Mouse (Mus musculus) MN1 (cell line): Measurements from ENCODE around the gene Creb5.

ENCODE experiments used
- DNase-seq: peaks from one replicate; pipeline ENCODE4 v3.0.0-alpha.2; 2016; ENCODE audit warnings: low spot score

Gene Creb5

DNA sequence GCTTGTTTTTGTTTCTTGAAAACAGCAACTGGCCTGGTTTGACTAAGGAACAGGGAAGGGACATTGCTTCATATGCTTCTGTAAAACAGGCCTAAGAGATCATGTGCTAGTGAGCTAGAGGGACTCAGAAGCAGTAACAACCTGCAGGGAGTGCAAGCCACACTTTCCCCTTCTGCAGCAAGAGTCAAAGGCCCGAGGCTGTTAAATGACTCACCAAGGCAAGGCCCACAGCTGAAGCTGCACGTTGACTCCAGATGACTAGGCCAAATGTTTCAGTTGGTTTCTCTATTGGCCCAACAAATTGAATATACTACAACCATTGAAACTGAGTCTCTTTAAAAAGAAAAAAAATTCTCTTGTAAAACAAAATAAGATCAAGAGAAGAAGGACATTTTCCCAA, 417.4 kb downstream of the Creb5 start:
- no peak for DNase-seq

GRCm38 (mm10) chr6:53706604-53707330, 419.7 kb downstream of the Creb5 start:
- DNase-seq: no peak

GRCm38 (mm10) chr6:53707795-53708194, 420.7 kb downstream of the Creb5 start:
- no peak for DNase-seq

DNA sequence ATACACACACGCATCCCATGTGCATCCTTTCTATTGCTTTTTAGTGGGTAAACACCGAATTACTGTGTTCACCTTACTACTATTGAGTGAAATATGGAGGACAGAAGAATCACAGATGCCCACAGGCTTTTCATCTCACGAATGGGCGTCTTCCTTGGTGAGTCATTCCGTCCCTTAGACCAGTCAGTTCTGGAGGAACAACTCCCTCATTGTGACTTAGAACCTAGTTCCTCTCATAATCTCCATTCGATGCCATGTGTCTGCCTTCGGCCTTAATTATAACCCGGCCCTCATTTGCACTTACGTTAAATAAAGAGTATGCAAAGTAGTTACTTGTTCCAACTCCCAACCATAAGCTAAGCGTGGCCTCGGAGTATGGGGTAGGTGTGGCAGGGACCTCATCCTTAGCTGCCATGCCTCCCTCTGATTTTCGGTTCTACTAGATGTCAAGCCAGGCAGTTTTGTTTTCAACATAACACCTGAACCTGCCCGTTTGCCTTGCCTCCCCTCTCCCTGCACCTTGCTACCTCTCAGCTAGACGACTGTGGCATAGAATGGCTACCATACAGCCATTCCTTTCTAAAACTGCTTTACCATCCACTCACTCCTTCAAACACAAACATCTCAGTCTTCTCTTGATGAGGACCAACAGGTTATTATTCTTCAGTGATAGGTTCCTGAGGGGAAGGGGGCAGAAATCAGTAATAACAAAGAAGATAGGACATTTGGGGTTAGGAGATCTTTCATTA, 422.8 kb downstream of the Creb5 start:
- no peak for DNase-seq

DNA sequence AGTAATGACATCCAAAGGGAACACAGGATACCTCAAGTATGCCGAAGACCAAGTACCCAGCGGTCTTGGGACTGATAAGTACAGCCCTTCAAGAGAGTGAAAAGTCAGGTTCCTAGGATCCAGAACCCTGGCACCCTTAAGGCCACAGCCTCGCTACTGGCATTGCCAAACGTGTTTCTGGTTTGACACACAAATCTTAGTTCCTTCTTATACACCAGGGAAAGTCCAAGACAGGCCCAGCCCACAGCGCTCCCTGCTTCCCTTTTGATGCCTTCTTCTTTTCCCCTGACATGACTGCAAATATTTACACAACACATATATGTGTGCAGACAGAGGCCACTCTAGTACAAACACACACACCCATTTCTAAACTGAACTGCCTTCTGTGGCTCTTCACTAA, 423.5 kb downstream of the Creb5 start:
- DNase-seq: no peak

- DNase-seq: no peak
These were observed 426.1 kb downstream of the Creb5 start for GRCm38 (mm10) chr6:53713152-53713551.

GRCm38 (mm10) chr6:53714908-53715321, 427.8 kb downstream of the Creb5 start:
- DNase-seq: no peak

GRCm38 (mm10) chr6:53716013-53716412, 428.9 kb downstream of the Creb5 start:
- no peak for DNase-seq

- DNase-seq: no peak
These were observed 432.9 kb downstream of the Creb5 start for GRCm38 (mm10) chr6:53720009-53720408.

DNA sequence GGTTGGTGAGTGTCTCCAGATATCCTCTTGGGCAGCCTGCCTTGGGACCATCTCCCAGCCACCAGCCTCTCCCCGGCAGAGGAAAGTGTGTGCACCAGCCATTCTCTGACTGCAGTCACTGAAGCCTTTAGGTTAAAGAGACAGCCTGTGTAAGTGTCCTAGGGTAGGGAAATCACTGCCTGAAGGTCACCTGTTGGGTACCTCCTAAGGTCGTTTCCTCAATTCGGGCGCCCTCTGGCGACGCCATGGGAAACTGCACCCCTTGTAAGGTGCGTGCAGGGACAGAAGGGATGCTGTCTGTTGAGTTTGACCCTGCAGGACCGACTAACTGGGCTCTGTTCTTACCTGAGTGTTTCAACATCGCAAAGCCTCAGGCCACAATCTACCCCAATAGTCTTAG, 434.5 kb downstream of the Creb5 start:
- DNase-seq: no peak

DNA sequence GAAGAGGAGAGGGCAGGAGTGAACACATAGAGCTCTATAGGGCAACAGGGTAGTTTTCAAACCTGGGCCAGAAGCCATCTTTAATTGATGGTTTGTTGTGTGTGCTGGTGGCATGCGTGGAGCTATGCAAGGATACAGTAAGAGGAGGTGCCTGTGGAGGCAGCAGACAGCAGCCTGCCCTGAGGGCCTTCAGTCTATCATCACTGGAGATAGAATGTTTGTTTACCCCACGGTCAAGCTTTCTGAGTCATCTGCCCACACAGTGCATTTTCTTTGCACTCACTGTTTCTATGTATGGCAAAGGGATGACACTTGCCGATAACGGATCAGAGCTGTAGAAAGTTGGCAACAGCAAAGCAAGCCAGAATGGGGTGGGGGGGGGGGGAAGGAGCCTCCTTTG, 435.6 kb downstream of the Creb5 start:
- DNase-seq: no peak

DNA sequence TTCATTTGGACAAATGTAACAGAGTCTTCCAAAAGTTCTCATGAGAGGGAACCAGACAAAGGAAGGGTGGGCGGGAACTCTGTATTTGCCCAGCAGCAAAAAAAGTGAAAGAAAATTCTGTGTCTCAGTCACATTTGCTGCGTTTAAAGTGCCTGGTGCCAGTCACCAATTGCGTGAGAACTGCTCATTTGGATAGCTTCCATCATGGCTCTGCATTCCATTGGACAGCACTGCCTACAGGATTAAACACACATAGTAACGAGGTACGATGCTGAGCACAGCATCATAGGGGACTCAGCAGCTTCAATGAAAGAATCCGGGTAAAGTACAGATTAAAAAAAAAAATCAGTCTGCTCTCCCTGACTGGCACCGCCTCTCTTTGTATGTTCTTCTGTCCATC, 443.4 kb downstream of the Creb5 start:
- no peak for DNase-seq

DNA sequence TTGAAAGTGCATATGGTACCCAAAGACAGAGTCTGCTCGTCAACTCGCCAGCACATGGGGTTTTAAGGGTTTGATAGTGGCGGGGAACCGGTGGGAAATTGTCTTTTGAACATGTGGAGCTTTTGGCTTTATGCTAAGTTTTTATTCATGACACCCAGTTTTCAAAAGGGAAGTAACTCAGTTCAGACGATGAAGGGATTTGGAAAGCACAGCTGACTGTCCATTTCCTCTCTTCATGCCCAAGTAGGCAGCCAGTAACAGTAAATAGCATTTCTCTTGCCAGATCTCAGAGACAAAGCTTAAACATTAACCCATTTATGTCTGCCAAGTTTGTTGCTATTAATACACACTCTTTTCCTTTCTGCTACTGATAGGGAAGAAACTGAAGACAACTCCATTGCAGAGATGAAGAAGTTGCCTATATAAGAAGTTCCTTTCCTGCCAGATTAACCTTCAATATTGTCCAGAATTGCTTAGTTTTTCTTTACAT, 444.0 kb downstream of the Creb5 start:
- DNase-seq: no peak

DNA sequence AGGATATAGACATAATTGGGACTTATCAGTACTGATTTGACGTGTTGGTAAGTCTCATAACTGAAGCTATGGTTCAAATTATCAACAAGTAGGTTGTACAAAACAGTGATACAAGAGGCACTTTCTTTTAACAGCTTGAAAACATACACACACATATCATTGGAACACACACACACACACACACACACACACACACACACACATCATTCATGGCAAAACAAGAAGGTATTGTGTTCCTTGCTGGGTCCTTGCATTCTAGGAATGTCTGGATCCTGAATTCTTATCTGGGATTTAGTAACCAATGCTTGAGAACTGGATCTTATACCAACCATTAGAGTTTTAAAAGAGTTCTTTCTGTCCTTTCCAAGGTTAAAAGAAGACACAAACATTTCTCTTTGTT, 446.5 kb downstream of the Creb5 start:
- DNase-seq: no peak

- no peak for DNase-seq
These were observed 446.9 kb downstream of the Creb5 start for GRCm38 (mm10) chr6:53733999-53734398.

GRCm38 (mm10) chr6:53735696-53736095, 448.6 kb downstream of the Creb5 start:
- DNase-seq: no peak

DNA sequence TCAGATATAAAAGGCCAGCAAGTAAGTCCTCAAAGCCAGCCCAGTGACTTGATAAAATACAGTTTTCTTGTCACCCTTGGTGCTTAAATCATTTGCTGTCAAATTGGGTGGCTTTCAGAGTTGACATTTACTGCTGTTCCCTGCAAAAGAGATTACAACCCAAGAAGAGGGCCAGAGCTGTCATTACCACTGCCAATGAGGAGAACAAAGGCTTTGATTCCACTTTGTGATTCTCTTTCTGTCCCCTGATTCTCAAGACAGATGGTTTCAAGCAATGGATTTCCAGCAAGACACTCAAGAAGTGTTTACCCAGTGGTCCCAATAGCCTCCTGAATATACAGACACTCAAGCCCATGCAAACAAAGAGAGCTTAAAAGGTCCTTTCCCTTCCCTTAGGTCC, 451.1 kb downstream of the Creb5 start:
- DNase-seq: no peak

DNA sequence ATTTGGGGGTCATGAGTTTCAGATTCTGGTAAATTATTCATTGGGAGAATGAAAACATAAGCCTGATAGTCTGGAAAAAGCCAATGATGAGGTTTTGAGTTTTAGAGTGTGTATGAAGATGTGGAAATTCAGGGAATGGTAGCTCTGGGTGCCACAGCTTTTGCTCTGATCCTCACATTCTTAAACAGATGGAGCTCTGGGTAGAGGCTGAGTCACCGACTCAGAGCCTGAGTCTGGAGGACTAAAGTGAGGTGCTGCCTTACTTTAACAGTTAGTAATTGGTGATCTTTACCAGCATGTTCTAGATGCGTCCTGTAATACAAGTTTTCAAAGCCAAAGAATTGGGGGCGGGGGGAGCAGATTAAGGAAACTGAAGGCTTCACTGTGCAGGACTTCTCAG, 454.2 kb downstream of the Creb5 start:
- no peak for DNase-seq
